Mouse (Mus musculus) liver, embryonic 12.5 days (tissue): ENCODE measurements at regions not wholly inside any gene's neighbourhood (a gene's known extent, or its start where the extent isn't known, plus 50 kb on each side); places are given as distances from the start of the nearest gene placed in this dataset.

Experiments
- ATAC-seq: fragments of 200-750 bp; cut with Nextera tagmentation; 2 replicates; pipeline ENCODE4 v1.8.0; 2017; ENCODE audit warnings: moderate number of reproducible peaks, mild to moderate bottlenecking, moderate library complexity
- H3K27ac ChIP-seq: fragments of 300-500 bp; sonication (generic); 2 replicates; pipeline ENCODE4 v1.5.1; 2016; ENCODE audit warnings: mild to moderate bottlenecking
- H3K27me3 ChIP-seq: fragments of 300-500 bp; sonication (generic); replicated peaks from 2 replicates; pipeline ENCODE4 v1.6.1; 2016; ENCODE audit warnings: mild to moderate bottlenecking, moderate library complexity
- H3K36me3 ChIP-seq: fragments of 300-500 bp; sonication (generic); 2 replicates; pipeline ENCODE4 v1.6.1; 2016; ENCODE audit warnings: mild to moderate bottlenecking, moderate library complexity
- H3K4me1 ChIP-seq: fragments of 300-500 bp; sonication (generic); 2 replicates; pipeline ENCODE4 v1.6.1; 2016
- H3K4me2 ChIP-seq: fragments of 300-500 bp; sonication (generic); 2 replicates; pipeline ENCODE4 v1.6.1; 2016; ENCODE audit warnings: mild to moderate bottlenecking, moderate library complexity
- H3K4me3 ChIP-seq: fragments of 300-500 bp; sonication (generic); 2 replicates; pipeline ENCODE4 v1.5.1; 2016; ENCODE audit warnings: mild to moderate bottlenecking, moderate library complexity
- H3K9ac ChIP-seq: fragments of 300-500 bp; sonication (generic); 2 replicates; pipeline ENCODE4 v1.6.1; 2016; ENCODE audit warnings: mild to moderate bottlenecking, moderate library complexity
- H3K9me3 ChIP-seq: fragments of 300-500 bp; sonication (generic); replicated peaks from 2 replicates; pipeline ENCODE4 v1.6.1; 2016; ENCODE audit warnings: mild to moderate bottlenecking, moderate library complexity
- WGBS: fragments of 180-500 bp; shearing (Covaris S2); methylation state at CpG from one replicate; pipeline ENCODE4 v1.1.7; 2016; ENCODE audit not compliant: insufficient replicate concordance; 5-methylcytosine and 5-hydroxymethylcytosine counted together

GRCm38 (mm10) chr2:74994998-74995397 is 169.4 kb downstream of the Mtx2 start:
- H3K4me3 ChIP-seq = no peak overlapping the region
- H3K27me3 ChIP-seq = 0 out of 2 replicates have a peak, but pooled peaks cover 3% of the 10 kb centered on the region
- no peaks in the 10 kb centered on the region for H3K36me3 ChIP-seq
- H3K9ac ChIP-seq = no peak overlapping the region
- ATAC-seq = no peak
- WGBS = 3% methylated on average over 2 of the region's 2 CpGs
- H3K4me1 ChIP-seq = no peaks in the 10 kb centered on the region
- no peaks in the 10 kb centered on the region for H3K9me3 ChIP-seq
- H3K27ac ChIP-seq = no peak overlapping the region
- no peak overlapping the region for H3K4me2 ChIP-seq

DNA sequence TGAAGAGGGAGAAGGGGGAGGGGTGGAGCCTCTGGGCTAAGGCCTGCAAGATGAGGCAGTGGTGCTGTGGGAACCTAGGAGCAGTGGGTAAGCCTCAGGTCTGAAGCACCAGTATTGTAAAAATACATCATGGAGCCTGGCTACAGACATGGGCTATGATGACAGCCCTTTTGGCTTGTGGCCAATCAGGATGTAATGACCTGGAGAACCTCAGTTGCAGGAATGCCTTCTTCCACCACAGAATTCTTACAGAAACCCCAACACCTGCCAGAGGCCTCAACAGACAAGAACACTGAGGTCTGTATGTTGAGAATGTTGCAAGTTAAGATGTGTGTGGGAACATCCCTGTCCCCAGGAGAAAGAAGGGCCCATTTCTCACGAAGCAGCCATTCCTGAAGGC is 172.1 kb downstream of the Mtx2 start:
- Histone ChIP-seq H3K27ac (no peak overlapping the region), H3K36me3 (no peaks in the 10 kb centered on the region), H3K27me3 (0 out of 2 replicates have a peak, but pooled peaks cover 3% of the 10 kb centered on the region), H3K9me3 (no peaks in the 10 kb centered on the region), H3K9ac (no peak overlapping the region), H3K4me3 (no peak overlapping the region), H3K4me2 (no peak overlapping the region), H3K4me1 (no peaks in the 10 kb centered on the region)
- WGBS = 68% methylated on average over 1 of the region's 1 CpGs
- ATAC-seq = no peak

- Histone ChIP-seq H3K9me3 (no peaks in the 10 kb centered on the region), H3K27ac (no peak overlapping the region), H3K9ac (no peak overlapping the region), H3K4me2 (no peak overlapping the region), H3K27me3 (0 out of 2 replicates have a peak, but pooled peaks cover 3% of the 10 kb centered on the region), H3K4me1 (no peaks in the 10 kb centered on the region), H3K36me3 (no peaks in the 10 kb centered on the region), H3K4me3 (no peak overlapping the region)
- ATAC-seq = no peak
- WGBS = 74% methylated on average over 10 of the region's 10 CpGs
Observed at GRCm38 (mm10) chr2:75000368-75000796, 174.8 kb downstream of the Mtx2 start.

- Histone ChIP-seq H3K27me3 (no peaks in the 10 kb centered on the region), H3K4me1 (no peaks in the 10 kb centered on the region), H3K4me2 (no peak overlapping the region), H3K27ac (no peak overlapping the region), H3K36me3 (no peaks in the 10 kb centered on the region), H3K9ac (no peak overlapping the region), H3K4me3 (no peak overlapping the region), H3K9me3 (no peaks in the 10 kb centered on the region)
- no peak for ATAC-seq
- 81% methylated on average over 12 of the region's 12 CpGs for WGBS
Observed at GRCm38 (mm10) chr2:75002562-75002961, 177.0 kb downstream of the Mtx2 start.

DNA sequence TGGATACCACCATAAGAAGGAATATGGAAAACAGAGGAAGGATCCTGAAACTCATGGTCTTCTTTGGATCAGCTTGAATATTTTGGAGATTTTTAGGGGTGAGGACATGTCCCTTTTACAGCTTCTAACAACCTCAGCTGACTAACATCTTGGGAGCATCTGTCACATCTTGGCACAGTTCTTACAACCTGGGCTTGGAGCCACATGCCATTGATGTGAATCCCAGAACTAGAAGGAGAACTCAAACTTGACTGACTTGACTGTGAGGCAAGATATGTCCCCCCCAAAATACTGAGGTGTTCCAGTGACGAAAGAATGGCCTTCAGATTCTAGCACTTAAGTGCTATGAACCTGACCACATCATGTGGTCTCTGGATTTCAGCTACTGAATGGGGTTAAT is 182.5 kb downstream of the Mtx2 start:
- H3K4me2 ChIP-seq = no peak overlapping the region
- no peak overlapping the region for H3K9ac ChIP-seq
- H3K27me3 ChIP-seq = peaks cover 4% of the 10 kb centered on the region; the same call in 1 of the 2 replicates
- no peaks in the 10 kb centered on the region for H3K4me1 ChIP-seq
- no peak overlapping the region for H3K27ac ChIP-seq
- no peaks in the 10 kb centered on the region for H3K36me3 ChIP-seq
- H3K9me3 ChIP-seq = no peaks in the 10 kb centered on the region
- WGBS = 80% methylated on average over 1 of the region's 1 CpGs
- no peak overlapping the region for H3K4me3 ChIP-seq
- no peak for ATAC-seq

GRCm38 (mm10) chr2:75010647-75011046 is 185.0 kb downstream of the Mtx2 start:
- no peaks in the 10 kb centered on the region for H3K9me3 ChIP-seq
- peaks cover 4% of the 10 kb centered on the region; the same call in 1 of the 2 replicates for H3K27me3 ChIP-seq
- H3K4me1 ChIP-seq = no peaks in the 10 kb centered on the region
- ATAC-seq = no peak
- H3K27ac ChIP-seq = no peak overlapping the region
- no peaks in the 10 kb centered on the region for H3K36me3 ChIP-seq
- 46% methylated on average over 7 of the region's 7 CpGs for WGBS
- H3K9ac ChIP-seq = no peak overlapping the region
- H3K4me3 ChIP-seq = no peak overlapping the region
- no peak overlapping the region for H3K4me2 ChIP-seq

DNA sequence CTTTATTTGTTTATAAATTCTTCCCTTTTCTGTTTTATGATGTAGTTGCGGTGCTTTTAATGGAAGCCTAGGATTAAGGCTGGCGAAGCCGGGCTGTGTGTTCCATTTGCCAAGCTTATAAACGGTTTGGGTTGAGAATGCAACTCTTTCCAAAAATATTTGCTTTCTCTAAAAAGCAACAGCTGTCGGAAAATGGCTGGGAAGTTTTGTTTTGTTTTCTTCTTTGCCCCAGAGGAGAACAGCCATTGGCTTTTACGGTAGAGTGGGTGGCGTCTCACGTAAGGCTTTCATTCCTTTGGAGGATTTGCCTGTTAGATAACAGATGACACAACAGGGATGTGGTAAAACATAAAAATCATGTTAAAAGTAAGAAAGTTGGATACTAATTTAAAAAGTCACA is 186.4 kb downstream of the Mtx2 start:
- no peak overlapping the region for H3K4me3 ChIP-seq
- no peaks in the 10 kb centered on the region for H3K4me1 ChIP-seq
- peaks cover 4% of the 10 kb centered on the region; the same call in 1 of the 2 replicates for H3K27me3 ChIP-seq
- H3K36me3 ChIP-seq = no peaks in the 10 kb centered on the region
- no peak overlapping the region for H3K4me2 ChIP-seq
- 60% methylated on average over 8 of the region's 8 CpGs for WGBS
- no peak for ATAC-seq
- H3K9me3 ChIP-seq = no peaks in the 10 kb centered on the region
- no peak overlapping the region for H3K27ac ChIP-seq
- H3K9ac ChIP-seq = no peak overlapping the region

DNA sequence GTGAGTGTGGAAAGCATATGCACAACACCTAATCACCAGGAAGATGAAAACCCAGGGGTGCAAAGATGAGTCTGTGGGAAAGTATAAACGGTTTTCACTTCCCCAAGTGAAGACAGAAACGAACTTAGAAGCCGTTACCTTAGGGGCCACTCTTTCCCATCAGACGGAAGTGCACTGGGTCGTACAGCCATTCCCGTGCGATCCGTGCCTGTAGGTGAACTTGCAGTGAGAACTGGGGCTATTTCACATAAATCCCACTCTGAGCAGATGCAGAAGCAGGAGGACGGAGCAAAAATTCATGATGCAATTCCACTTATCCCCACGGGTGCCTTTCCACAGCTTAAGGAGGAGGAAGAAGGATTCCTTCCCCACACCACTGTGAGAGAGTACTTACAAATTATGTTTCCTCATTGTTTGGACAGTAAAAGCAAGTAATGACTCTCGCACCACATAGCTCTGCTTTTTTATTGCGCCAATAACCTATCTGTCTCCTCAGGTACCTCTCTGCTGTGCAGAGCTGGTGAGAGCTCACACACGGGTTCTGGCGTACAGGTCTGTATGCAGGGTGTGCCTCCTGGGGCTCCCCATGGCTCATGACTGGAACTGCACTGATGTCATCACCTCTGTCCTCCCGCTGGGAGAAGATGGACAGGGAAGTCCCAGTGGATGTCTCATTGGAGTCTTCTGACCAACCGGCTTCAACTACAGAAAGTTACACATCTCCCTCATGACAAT is 189.6 kb downstream of the Mtx2 start:
- Histone ChIP-seq H3K4me3 (no peak overlapping the region), H3K4me1 (no peaks in the 10 kb centered on the region), H3K4me2 (no peak overlapping the region), H3K9me3 (no peaks in the 10 kb centered on the region), H3K27ac (no peak overlapping the region), H3K9ac (no peak overlapping the region), H3K27me3 (peaks cover 4% of the 10 kb centered on the region; the same call in 1 of the 2 replicates), H3K36me3 (no peaks in the 10 kb centered on the region)
- 65% methylated on average over 16 of the region's 16 CpGs for WGBS
- ATAC-seq = no peak

DNA sequence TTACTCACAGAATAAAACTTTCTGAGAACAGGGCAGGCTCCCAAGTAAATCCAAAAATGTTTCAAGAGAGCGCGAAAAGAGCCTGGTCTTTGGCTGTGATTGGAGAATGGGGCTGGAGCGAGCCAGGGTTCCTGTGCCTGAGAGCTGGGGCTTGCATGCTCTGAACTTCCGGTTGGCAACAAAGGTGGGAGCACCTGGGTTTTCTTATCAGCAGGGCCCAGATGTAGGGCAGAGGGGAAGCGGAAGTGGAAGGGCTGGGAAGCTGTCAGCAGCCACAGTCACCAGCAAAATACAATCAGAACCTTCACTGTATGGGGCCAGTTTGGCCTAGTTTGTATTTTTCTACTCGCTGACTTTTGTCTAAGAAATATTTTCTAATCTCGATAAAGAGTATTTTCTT is 193.9 kb downstream of the Mtx2 start:
- 23% methylated on average over 7 of the region's 7 CpGs for WGBS
- Histone ChIP-seq H3K9me3 (no peaks in the 10 kb centered on the region), H3K4me2 (no peak overlapping the region), H3K9ac (no peak overlapping the region), H3K4me3 (no peak overlapping the region), H3K27ac (no peak overlapping the region), H3K36me3 (no peaks in the 10 kb centered on the region), H3K27me3 (no peaks in the 10 kb centered on the region; the same call in 1 of the 2 replicates), H3K4me1 (no peaks in the 10 kb centered on the region)
- no peak for ATAC-seq

DNA sequence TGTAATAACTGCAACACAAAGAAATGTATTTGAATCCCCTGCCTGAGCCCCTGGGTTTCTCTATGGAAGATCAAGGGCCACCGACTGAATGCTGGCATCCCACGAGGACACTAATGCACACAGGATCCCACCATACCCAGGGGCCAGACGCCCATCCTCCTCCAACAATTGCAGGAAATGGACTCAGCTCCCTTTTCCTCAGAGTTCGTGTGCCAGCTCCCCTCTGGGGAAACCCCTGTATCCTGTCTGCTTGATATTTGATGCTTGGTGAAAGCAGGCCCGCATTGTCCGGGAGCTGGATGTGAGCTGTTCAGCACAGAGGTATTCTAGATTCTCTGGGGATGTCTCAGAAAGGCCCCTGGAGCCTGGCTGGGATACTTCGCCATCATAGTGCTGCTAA is 196.0 kb downstream of the Mtx2 start:
- ATAC-seq = no peak
- WGBS = 30% methylated on average over 7 of the region's 7 CpGs
- Histone ChIP-seq H3K27ac (no peak overlapping the region), H3K9ac (no peak overlapping the region), H3K4me1 (no peaks in the 10 kb centered on the region), H3K36me3 (no peaks in the 10 kb centered on the region), H3K4me3 (no peak overlapping the region), H3K9me3 (no peaks in the 10 kb centered on the region), H3K27me3 (0 out of 2 replicates have a peak, but pooled peaks cover 2% of the 10 kb centered on the region), H3K4me2 (no peak overlapping the region)

GRCm38 (mm10) chr2:75028151-75028550 is 202.5 kb downstream of the Mtx2 start:
- Histone ChIP-seq H3K4me3 (no peak overlapping the region), H3K36me3 (no peaks in the 10 kb centered on the region), H3K9me3 (no peaks in the 10 kb centered on the region), H3K9ac (no peak overlapping the region), H3K27ac (no peak overlapping the region), H3K4me2 (no peak overlapping the region), H3K4me1 (no peaks in the 10 kb centered on the region), H3K27me3 (0 out of 2 replicates have a peak, but pooled peaks cover 2% of the 10 kb centered on the region)
- no peak for ATAC-seq
- 60% methylated on average over 10 of the region's 10 CpGs for WGBS

DNA sequence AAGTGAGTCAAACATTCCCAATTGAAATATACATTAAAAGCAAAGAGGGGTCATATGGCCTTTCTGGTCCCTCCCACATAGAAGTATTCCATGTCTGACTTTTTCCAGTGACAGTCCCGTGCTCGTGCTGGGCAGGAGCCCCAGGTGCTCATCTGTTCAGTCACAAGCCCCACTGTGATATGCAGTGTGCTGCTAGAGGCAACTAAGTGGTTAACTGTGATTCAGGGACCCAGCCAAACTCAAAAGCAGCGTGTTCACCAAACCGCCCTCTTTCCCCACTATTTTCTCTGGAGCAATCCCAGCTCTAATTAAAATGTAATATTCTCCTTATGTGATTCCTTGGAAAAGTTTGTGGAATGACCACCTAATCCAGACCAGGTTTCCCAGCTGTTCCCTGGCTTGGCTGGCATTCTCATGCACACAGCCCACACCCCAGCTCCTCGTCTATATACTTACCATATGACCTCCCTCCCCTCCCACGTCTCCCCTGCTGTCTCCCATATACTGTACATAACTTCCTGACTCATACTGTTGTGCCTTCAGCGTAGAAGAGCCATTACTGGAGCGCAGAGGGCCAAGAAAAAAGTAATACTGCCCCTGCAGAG is 203.6 kb downstream of the Mtx2 start:
- Histone ChIP-seq H3K4me1 (no peaks in the 10 kb centered on the region), H3K4me2 (no peak overlapping the region), H3K36me3 (no peaks in the 10 kb centered on the region), H3K27ac (no peak overlapping the region), H3K27me3 (0 out of 2 replicates have a peak, but pooled peaks cover 2% of the 10 kb centered on the region), H3K9me3 (no peaks in the 10 kb centered on the region), H3K4me3 (no peak overlapping the region), H3K9ac (no peak overlapping the region)
- 54% methylated on average over 8 of the region's 8 CpGs for WGBS
- no peak for ATAC-seq
